Mouse (Mus musculus) liver, postnatal 0 days (tissue): ENCODE measurements at regions not wholly inside any gene's neighbourhood (a gene's known extent, or its start where the extent isn't known, plus 50 kb on each side); places are given as distances from the start of the nearest gene placed in this dataset.
"Not testable (repeated sequence)": the region's sequence is repeated elsewhere in the genome, so short reads cannot be mapped to it uniquely, and the experiment has no call there.

Experiments used
- ATAC-seq: fragments of 200-750 bp; cut with Nextera tagmentation; 2 replicates; pipeline ENCODE4 v1.8.0; 2017; ENCODE audit warnings: mild to moderate bottlenecking, moderate library complexity
- DNase-seq: peaks from one replicate; pipeline ENCODE4 v3.0.0-alpha.2; 2016
- H3K27ac ChIP-seq: fragments of 300-500 bp; sonication (generic); 2 replicates; pipeline ENCODE4 v1.5.1; 2014; ENCODE audit warnings: antibody characterized with exemption, moderate library complexity, mild to moderate bottlenecking, low read depth
- H3K27me3 ChIP-seq: fragments of 300-500 bp; sonication (generic); 2 replicates; pipeline ENCODE4 v1.6.1; 2014; ENCODE audit warnings: low read length, control low read depth, mixed read lengths; ENCODE audit not compliant: insufficient read depth
- H3K36me3 ChIP-seq: fragments of 300-500 bp; sonication (generic); replicated peaks from 2 replicates; pipeline ENCODE4 v1.6.1; 2014; ENCODE audit warnings: mild to moderate bottlenecking, control low read depth, low read length, moderate library complexity, mixed read lengths; ENCODE audit not compliant: insufficient read depth
- H3K4me1 ChIP-seq: fragments of 300-500 bp; sonication (generic); 2 replicates; pipeline ENCODE4 v1.6.1; 2014; ENCODE audit warnings: antibody characterized with exemption, mild to moderate bottlenecking, control low read depth; ENCODE audit not compliant: insufficient read depth
- H3K4me2 ChIP-seq: fragments of 300-500 bp; sonication (generic); 2 replicates; pipeline ENCODE4 v1.6.1; 2014; ENCODE audit warnings: low read depth, mild to moderate bottlenecking, low read length, moderate library complexity, mixed read lengths
- H3K4me3 ChIP-seq: fragments of 300-500 bp; sonication (generic); 2 replicates; pipeline ENCODE4 v1.5.1; 2014; ENCODE audit warnings: low read depth, low read length
- H3K9ac ChIP-seq: fragments of 300-500 bp; sonication (generic); replicated peaks from 2 replicates; pipeline ENCODE4 v1.6.1; 2014; ENCODE audit warnings: mild to moderate bottlenecking, moderate library complexity
- H3K9me3 ChIP-seq: fragments of 300-500 bp; sonication (generic); 2 replicates; pipeline ENCODE4 v1.6.1; 2016; ENCODE audit warnings: mild to moderate bottlenecking, control low read depth, low read length, mixed read lengths
- CTCF ChIP-seq: sonication (generic); IDR thresholded peaks from 2 replicates; pipeline ENCODE4 v1.5.1; 2016; ENCODE audit warnings: antibody characterized with exemption, low read depth
- EP300 ChIP-seq: IDR thresholded peaks from 2 replicates; pipeline ENCODE4 v1.6.1; 2016; ENCODE audit warnings: antibody characterized with exemption, low read depth, mild to moderate bottlenecking
- WGBS: fragments of 180-500 bp; shearing (Covaris S2); extraction: QIAGEN DNeasy Blood & Tissue Kit; methylation state at CpG from one replicate; pipeline ENCODE4 v1.1.7; 2014; ENCODE audit not compliant: insufficient replicate concordance; 5-methylcytosine and 5-hydroxymethylcytosine counted together

- no peaks in the 10 kb centered on the region for H3K36me3 ChIP-seq
- no peak overlapping the region for H3K4me2 ChIP-seq
- H3K4me1 ChIP-seq: no peaks in the 10 kb centered on the region
- no peaks in the 10 kb centered on the region for H3K9me3 ChIP-seq
- TF ChIP-seq CTCF: no peak
- no peak for TF ChIP-seq EP300
- WGBS: 62% methylated on average over 10 of the region's 10 CpGs
- H3K27ac ChIP-seq: no peak overlapping the region
- no peaks in the 10 kb centered on the region for H3K27me3 ChIP-seq
- ATAC-seq (no peak), DNase-seq (no peak)
- no peak overlapping the region for H3K9ac ChIP-seq
- H3K4me3 ChIP-seq: no peak overlapping the region
These were observed 624.8 kb upstream of the BB014433 start for GRCm38 (mm10) chr8:15670722-15671121.

DNA sequence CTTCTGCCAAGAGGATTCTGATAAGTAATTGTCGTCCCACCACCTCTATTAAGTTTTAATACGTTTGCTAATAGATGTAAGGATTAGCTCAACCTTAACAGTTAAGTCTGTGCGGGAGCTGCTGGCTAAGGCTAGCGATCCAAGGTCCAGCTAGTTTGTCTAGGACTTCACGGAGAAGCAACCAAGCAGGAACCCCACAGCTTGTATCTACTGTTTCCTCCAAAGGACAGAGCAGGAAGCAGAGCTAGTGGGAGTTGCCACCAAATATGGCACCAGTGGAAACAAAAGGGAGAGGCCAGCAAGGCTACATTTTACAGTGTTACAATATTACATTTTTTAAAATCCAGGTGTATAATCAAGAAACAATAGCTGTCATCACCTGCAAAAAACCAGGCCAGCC is 624.4 kb upstream of the BB014433 start:
- Histone ChIP-seq H3K4me2 (no peak overlapping the region), H3K27ac (no peak overlapping the region), H3K9ac (no peak overlapping the region), H3K4me3 (no peak overlapping the region), H3K36me3 (no peaks in the 10 kb centered on the region), H3K9me3 (no peaks in the 10 kb centered on the region), H3K4me1 (no peaks in the 10 kb centered on the region), H3K27me3 (no peaks in the 10 kb centered on the region)
- no peak for DNase-seq
- WGBS: 66% methylated on average over 5 of the region's 5 CpGs
- ATAC-seq: no peak
- TF ChIP-seq CTCF (no peak), EP300 (no peak)

DNA sequence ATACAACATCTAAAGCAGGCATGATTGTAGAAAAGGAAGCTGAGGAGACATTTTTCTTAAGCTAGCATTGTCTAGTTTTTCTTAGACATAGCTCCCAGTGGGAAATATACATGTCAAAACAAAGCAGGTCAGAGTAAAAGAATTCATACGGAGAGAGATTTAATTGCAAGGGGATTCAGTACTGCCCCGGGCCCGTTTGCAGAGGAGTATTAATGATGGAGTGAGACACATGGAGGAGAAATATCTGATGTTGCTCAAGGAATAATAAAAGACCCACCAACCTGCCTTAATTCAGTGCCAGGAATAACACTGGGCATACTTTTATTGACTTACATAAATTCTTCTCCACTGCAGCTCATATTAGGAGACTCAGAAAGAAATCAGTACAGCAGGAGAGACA is 623.6 kb upstream of the BB014433 start:
- no peaks in the 10 kb centered on the region for H3K4me1 ChIP-seq
- TF ChIP-seq CTCF (no peak), EP300 (no peak)
- H3K27ac ChIP-seq: no peak overlapping the region
- no peak for ATAC-seq
- H3K9ac ChIP-seq: no peak overlapping the region
- no peak for DNase-seq
- no peaks in the 10 kb centered on the region for H3K27me3 ChIP-seq
- no peak overlapping the region for H3K4me2 ChIP-seq
- no peak overlapping the region for H3K4me3 ChIP-seq
- H3K36me3 ChIP-seq: no peaks in the 10 kb centered on the region
- WGBS: 76% methylated on average over 3 of the region's 3 CpGs
- H3K9me3 ChIP-seq: no peaks in the 10 kb centered on the region

GRCm38 (mm10) chr8:15660602-15661001 is 614.7 kb upstream of the BB014433 start:
- Histone ChIP-seq H3K9ac (no peak overlapping the region), H3K27ac (no peak overlapping the region), H3K27me3 (no peaks in the 10 kb centered on the region), H3K4me1 (no peaks in the 10 kb centered on the region), H3K4me3 (no peak overlapping the region), H3K9me3 (no peaks in the 10 kb centered on the region), H3K36me3 (no peaks in the 10 kb centered on the region), H3K4me2 (no peak overlapping the region)
- DNase-seq (no peak), ATAC-seq (no peak)
- 35% methylated on average over 1 of the region's 1 CpGs for WGBS
- no peak for TF ChIP-seq EP300

DNA sequence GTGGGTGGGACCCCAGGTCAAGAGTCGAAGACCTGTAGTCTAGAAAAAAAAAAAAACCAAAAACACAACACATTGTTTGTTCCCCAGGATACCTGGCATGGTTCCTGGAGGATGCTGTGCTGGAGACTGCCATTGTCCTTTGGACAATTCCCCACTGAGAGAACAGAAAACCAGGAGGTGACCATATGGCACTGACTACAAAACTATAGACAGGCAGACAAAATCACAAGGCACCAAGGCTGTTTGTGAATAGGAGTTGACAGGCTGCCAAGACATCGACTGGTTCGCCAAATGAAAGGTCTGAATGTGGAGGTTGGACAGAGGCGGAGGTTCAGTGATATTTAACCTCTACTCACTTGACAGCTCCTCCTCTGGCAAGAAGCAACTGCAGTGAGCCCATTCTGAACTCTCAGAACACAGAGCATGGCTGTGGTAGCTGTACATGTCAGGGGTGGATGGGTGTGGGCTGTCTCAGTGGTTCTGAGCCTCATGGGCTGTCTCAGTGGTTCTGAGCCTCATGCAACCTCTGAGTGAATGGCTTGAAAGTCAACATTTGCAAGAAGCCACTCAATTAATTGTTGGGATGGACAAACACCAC is 589.0 kb upstream of the BB014433 start:
- DNase-seq (no peak), ATAC-seq (no peak)
- no peak for TF ChIP-seq EP300
- TF ChIP-seq CTCF: no peak
- Histone ChIP-seq H3K4me1 (no peaks in the 10 kb centered on the region), H3K36me3 (no peaks in the 10 kb centered on the region), H3K9ac (no peak overlapping the region), H3K27ac (no peak overlapping the region), H3K4me2 (no peak overlapping the region), H3K9me3 (peaks cover 4% of the 10 kb centered on the region; the same call in 1 of the 2 replicates), H3K4me3 (no peak overlapping the region), H3K27me3 (no peaks in the 10 kb centered on the region)
- 78% methylated on average over 4 of the region's 4 CpGs for WGBS

DNA sequence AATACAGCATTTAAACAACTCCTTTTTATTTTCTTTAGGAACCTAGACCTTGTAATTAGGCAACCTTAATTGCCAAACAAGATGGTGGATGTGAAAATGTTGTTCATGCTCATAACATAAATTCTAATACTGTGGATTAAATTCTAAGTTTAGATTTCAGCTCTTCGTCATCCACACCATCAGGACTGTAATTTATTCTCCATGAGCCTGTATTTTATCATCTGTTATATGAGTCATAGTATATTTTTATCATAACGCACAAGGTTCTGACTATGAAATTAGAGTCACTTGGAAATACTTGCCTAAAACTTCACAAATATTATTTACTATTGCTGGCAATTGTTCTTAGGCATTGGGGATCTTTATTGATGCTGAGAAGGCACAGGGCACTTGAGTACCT is 582.7 kb upstream of the BB014433 start:
- Histone ChIP-seq H3K4me3 (no peak overlapping the region), H3K27me3 (no peaks in the 10 kb centered on the region), H3K4me2 (no peak overlapping the region), H3K9me3 (peaks cover 4% of the 10 kb centered on the region; the same call in 1 of the 2 replicates), H3K9ac (no peak overlapping the region), H3K36me3 (no peaks in the 10 kb centered on the region), H3K4me1 (no peaks in the 10 kb centered on the region), H3K27ac (no peak overlapping the region)
- TF ChIP-seq EP300 (no peak), CTCF (no peak)
- DNase-seq (no peak), ATAC-seq (no peak)
- 69% methylated on average over 2 of the region's 2 CpGs for WGBS

DNA sequence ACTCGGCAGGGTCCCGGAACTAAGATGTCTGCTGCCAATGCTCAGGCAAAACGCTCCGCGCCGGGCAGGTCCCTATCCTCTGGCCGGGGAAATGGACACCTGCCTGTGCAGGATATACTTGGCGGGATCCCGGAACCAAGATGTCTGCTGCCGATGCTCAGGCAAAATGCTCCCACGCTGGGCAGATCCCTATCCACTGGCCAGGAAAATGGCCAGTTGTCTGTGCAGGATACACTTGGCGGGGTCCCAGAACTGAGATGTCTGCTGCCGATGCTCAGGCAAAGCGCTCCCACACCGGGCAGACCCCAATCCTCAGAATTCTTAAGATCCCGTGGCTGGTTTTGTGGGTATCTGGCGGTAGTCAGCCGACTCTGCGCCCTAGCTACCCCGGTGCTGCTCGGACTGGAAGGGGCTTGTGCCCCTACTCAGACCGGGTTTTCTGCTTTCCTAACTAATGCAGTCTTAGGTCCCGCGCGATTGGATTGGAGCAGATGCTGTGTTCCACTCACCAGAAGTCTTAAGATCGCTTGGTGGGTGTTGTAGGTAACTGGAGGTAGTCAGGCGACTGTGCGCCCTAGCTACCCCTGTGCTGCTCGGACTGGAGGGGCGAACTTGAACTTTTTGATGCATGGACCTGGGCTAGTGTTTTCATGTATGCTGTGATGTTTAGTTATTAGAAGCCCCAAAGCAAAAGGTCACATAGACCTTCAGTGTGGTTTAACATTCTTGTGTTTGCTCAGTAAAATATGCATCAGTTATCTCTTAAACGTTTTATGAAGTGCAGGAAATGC is 577.9 kb upstream of the BB014433 start:
- H3K9me3 ChIP-seq, H3K9ac ChIP-seq, H3K4me2 ChIP-seq, H3K36me3 ChIP-seq, H3K27ac ChIP-seq, H3K4me1 ChIP-seq, H3K27me3 ChIP-seq, H3K4me3 ChIP-seq, DNase-seq, ATAC-seq: not testable (repeated sequence)
- WGBS: 81% methylated on average over 31 of the region's 31 CpGs
